Mouse (Mus musculus) heart, adult 2 months (tissue): ENCODE data around the gene Serpinb1b.

Experiments
- CTCF ChIP-seq: fragments of 200-600 bp; IDR thresholded peaks from 2 replicates; pipeline ENCODE4 v1.8.1; 2022; ENCODE audit warnings: antibody characterized with exemption, mild to moderate bottlenecking, moderate library complexity
- EP300 ChIP-seq: fragments of 200-500 bp; IDR thresholded peaks from 2 replicates; pipeline ENCODE4 v1.6.1; 2011; ENCODE audit warnings: low read depth, low read length, control low read depth; ENCODE audit not compliant: insufficient read depth

- TF ChIP-seq CTCF (no peak), EP300 (no peak)
Measured at GRCm38 (mm10) chr13:33030281-33030680, 48.1 kb upstream of the Serpinb1b start.
